In the genomic region with DNA sequence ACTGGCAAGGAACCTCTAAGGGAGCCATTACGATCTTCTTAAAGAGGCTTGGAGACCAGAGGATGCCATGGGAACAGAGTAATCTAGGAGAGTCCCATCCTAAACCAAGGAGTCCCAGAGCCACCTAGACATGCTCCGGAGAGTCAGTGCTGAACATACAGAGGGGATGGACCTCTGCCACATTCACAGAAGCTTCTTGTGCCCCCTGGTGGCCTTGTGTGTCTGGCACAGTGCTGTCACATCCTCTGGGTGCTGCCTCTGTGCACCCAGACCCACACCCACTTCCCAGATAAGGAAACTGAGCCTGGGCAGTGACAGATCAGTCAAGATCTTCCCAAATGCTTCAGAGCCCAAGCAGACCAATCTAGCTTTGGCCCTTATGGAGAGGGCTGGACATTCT, we compare ENCODE assay signal across 10 mouse cellular contexts. TPM values are rescaled to one million over a fixed set of nuclear protein-coding genes. Genes with fewer than 3 reads are reported as not detected.
DNase-seq lines count a peak whose midpoint lies in the region; ATAC-seq and TF ChIP-seq lines count a peak whose summit lies in the region.
"Had no signal": no experiment of that assay in that cellular context is flagged by ENCODE, and none has a peak within 500 bp of the region (broad histone marks: within the 10 kb centered on the region; RNA-seq: fewer than 3 reads in every experiment).

No protein-coding gene starts in this region.

- TF ChIP-seq RAD21 in CH12.LX (IDR thresholded peaks at IDR 0.05; ENCODE audit: low read depth, low read length): peak; percentile 72

- TF ChIP-seq CTCF in intestine, postnatal 0 days (IDR thresholded peaks at IDR 0.05; ENCODE audit: low read depth): peak; percentile 63
- TF ChIP-seq CTCF in CH12.LX (conservative IDR thresholded peaks at IDR 0.05 in 1 of 2, IDR thresholded peaks at IDR 0.05 in 1 of 2; ENCODE audit: low read depth in 2 of 2, low read length in 2 of 2): peak; percentile 66 to 90

- no peak overlapping the region for H3K27ac ChIP-seq in intestine, postnatal 0 days (ENCODE audit: low read depth, low read length)
- H3K27ac ChIP-seq in intestine, embryonic 16.5 days (ENCODE audit: low read length): no peak overlapping the region
- H3K27ac ChIP-seq in CH12.LX (ENCODE audit: insufficient read depth, low read depth): no peak overlapping the region

- H3K36me3 ChIP-seq in intestine, postnatal 0 days (ENCODE audit: control insufficient read depth, insufficient read depth): no peaks in the 10 kb centered on the region
- H3K36me3 ChIP-seq in intestine, embryonic 16.5 days (ENCODE audit: control insufficient read depth, insufficient read depth, low read length): no peaks in the 10 kb centered on the region
- H3K36me3 ChIP-seq in CH12.LX (replicated peaks in 1 of 2; ENCODE audit: control insufficient read depth in 1 of 2, insufficient read depth in 1 of 2, low read length in 1 of 2): no peaks in the 10 kb centered on the region

- no peak overlapping the region for H3K4me3 ChIP-seq in intestine, postnatal 0 days (ENCODE audit: low read depth, low read length)
- no peak overlapping the region for H3K4me3 ChIP-seq in intestine, embryonic 16.5 days (ENCODE audit: low read length)
- H3K4me3 ChIP-seq in CH12.LX (replicated peaks in 1 of 3; ENCODE audit: low read depth in 2 of 3, low read length in 2 of 3, poor library complexity in 1 of 3): no peak overlapping the region

- H3K79me2 ChIP-seq in CH12.LX (replicated peaks; ENCODE audit: control insufficient read depth, extremely low read depth, insufficient read depth, poor library complexity, severe bottlenecking): no peaks in the 10 kb centered on the region

- dilution Hi-C loops in CH12.LX (cut with MboI; ENCODE audit: extremely low pct_ligation_motif_present, extremely low pct_unique_long_range_greater_than_20kb, low sequenced_read_pairs): no loop called here

- no peak for TF ChIP-seq EP300 in CH12.LX (IDR thresholded peaks at IDR 0.05; ENCODE audit: low read length)

- in situ Hi-C loops in CH12.LX (cut with MboI; ENCODE audit: low pct_ligation_motif_present, low pct_unique_long_range_greater_than_20kb, low sequenced_read_pairs): loop anchor here (5.0 kb wide), 1 partner anchor 34 kb away; no protein-coding TSS in a partner anchor

- H3K4me1 ChIP-seq in intestine, postnatal 0 days (replicated peaks; ENCODE audit: control insufficient read depth, insufficient read depth, low read length): no peaks in the 10 kb centered on the region
- no peaks in the 10 kb centered on the region for H3K4me1 ChIP-seq in intestine, embryonic 16.5 days (ENCODE audit: control insufficient read depth, insufficient read depth, low read length)
- H3K4me1 ChIP-seq in CH12.LX (ENCODE audit: control insufficient read depth in 1 of 2, insufficient read depth in 2 of 2): peaks cover 15 to 46% of the 10 kb centered on the region in 2 experiments

- no peak overlapping the region for H3K9ac ChIP-seq in intestine, postnatal 0 days (ENCODE audit: low read depth, low read length)
- no peak overlapping the region for H3K9ac ChIP-seq in intestine, embryonic 16.5 days (ENCODE audit: low read depth, low read length)
- no peak overlapping the region for H3K9ac ChIP-seq in CH12.LX (ENCODE audit: insufficient read depth, low read depth)

- peak; percentile 84 for DNase-seq in CH12.LX (ENCODE audit: extremely low read depth)
- peak; percentile 16 for DNase-seq in c-Kit-positive CD71-negative TER-119-negative erythroid progenitor cells, embryonic 14.5 days (ENCODE audit: low read depth)
- DNase-seq in lung, postnatal 4 days: peak; percentile 20 to 22
- no peak for DNase-seq in layer of hippocampus, postnatal 14 days (ENCODE audit: low spot score in 2 of 2)
- DNase-seq in cerebellum, postnatal 25 days: no peak
- no peak for DNase-seq in Muller cell, postnatal 12 days (ENCODE audit: inconsistent ontology term)

- ATAC-seq in intestine, postnatal 0 days: no peak
- no peak for ATAC-seq in intestine, embryonic 16.5 days

- H3K9me3 ChIP-seq in intestine, postnatal 0 days (ENCODE audit: control insufficient read depth): no peaks in the 10 kb centered on the region
- no peaks in the 10 kb centered on the region for H3K9me3 ChIP-seq in intestine, embryonic 16.5 days (ENCODE audit: control insufficient read depth, low read length)
- no peaks in the 10 kb centered on the region for H3K9me3 ChIP-seq in CH12.LX (replicated peaks; ENCODE audit: low read length)

- no peak for TF ChIP-seq POLR2A in CH12.LX (IDR thresholded peaks at IDR 0.05; ENCODE audit: low read depth, low read length)

- WGBS in intestine, postnatal 0 days: 68% methylated on average over 2 of the region's 2 CpGs
- WGBS in intestine, embryonic 16.5 days: 78% methylated on average over 2 of the region's 2 CpGs

- no peak overlapping the region for H3K4me2 ChIP-seq in intestine, postnatal 0 days (replicated peaks; ENCODE audit: low read depth)
- no peak overlapping the region for H3K4me2 ChIP-seq in intestine, embryonic 16.5 days (ENCODE audit: low read depth, low read length)
- H3K4me2 ChIP-seq in CH12.LX (ENCODE audit: insufficient read depth, low read depth, poor library complexity, severe bottlenecking): no peak overlapping the region

- no peaks in the 10 kb centered on the region for H3K27me3 ChIP-seq in intestine, postnatal 0 days (replicated peaks; ENCODE audit: control insufficient read depth, insufficient read depth, low read length)
- H3K27me3 ChIP-seq in intestine, embryonic 16.5 days (replicated peaks; ENCODE audit: control insufficient read depth, insufficient read depth, low read length): no peaks in the 10 kb centered on the region
- peaks cover 42% of the 10 kb centered on the region for H3K27me3 ChIP-seq in CH12.LX (replicated peaks)

TF ChIP-seq in CH12.LX, 34 proteins besides CTCF, POLR2A, EP300 and RAD21:
- TF ChIP-seq SMC3 (IDR thresholded peaks at IDR 0.05; ENCODE audit: low read depth, low read length) (peak; percentile 97), MYC (IDR thresholded peaks at IDR 0.05; ENCODE audit: low read depth, low read length) (no peak), ZC3H11A (IDR thresholded peaks at IDR 0.05; ENCODE audit: low read depth, low read length) (peak; percentile 25; the same call in 1 of the 2 replicates)

RNA-seq across cellular contexts. Expression of gene Bsnd, which starts 1.6 kb away (rescaled TPM):
- not detected in 2 replicates for polyA plus RNA-seq in intestine, postnatal 0 days (2015; fragmentation: Nextera tagmentation; extraction: Ambion mirVana)
- polyA plus RNA-seq in intestine, embryonic 16.5 days (2015; fragmentation: Nextera tagmentation; extraction: Ambion mirVana): not detected in 2 replicates
- total RNA-seq in CH12.LX (2012; rRNA removed): 0.50 and 0.59 TPM in 2 replicates
- 1.8 TPM in 2 replicates for total RNA-seq in CH12.LX (2014; rRNA removed)
- 2.9 and 3.0 TPM in 2 replicates for polyA plus RNA-seq in CH12.LX (2012; ENCODE audit: insufficient read length, low read depth)
- under 1 TPM in 1 of 2 experiments, not detected in 1; 0.17 TPM for total RNA-seq in layer of hippocampus, postnatal 14 days (2021)
- total RNA-seq: heart, postnatal 25 days had no signal
- polyA plus RNA-seq: liver, embryonic 16.5 days had no signal

RNA-seq across cellular contexts. Expression of gene Pcsk9, which starts 29.5 kb away (rescaled TPM):
- 16.8 and 21.2 TPM in 2 replicates for polyA plus RNA-seq in intestine, postnatal 0 days (2015; fragmentation: Nextera tagmentation; extraction: Ambion mirVana)
- 189 TPM in 2 replicates for polyA plus RNA-seq in intestine, embryonic 16.5 days (2015; fragmentation: Nextera tagmentation; extraction: Ambion mirVana)
- total RNA-seq in CH12.LX (2012; rRNA removed) (not detected in 2 replicates), CH12.LX (2014; rRNA removed) (not detected in 2 replicates)
- polyA plus RNA-seq in CH12.LX (2012; ENCODE audit: insufficient read length, low read depth): not detected in 2 replicates
- under 1 TPM; 0.45 to 0.53 TPM for total RNA-seq in layer of hippocampus, postnatal 14 days (2021)
- total RNA-seq: heart, postnatal 25 days had no signal

Comparison
In these comparisons a context has a peak if more than half of its experiments do, and no peak if none do; other contexts are left out.
1. DNase-seq: peak in CH12.LX (single experiment), c-Kit-positive CD71-negative TER-119-negative erythroid progenitor cells, embryonic 14.5 days (single experiment) and lung, postnatal 4 days (2 of 2); none in layer of hippocampus, postnatal 14 days (0 of 2), cerebellum, postnatal 25 days (0 of 2) and Muller cell, postnatal 12 days (single experiment).
2. RNA of gene Pcsk9, which starts 29.5 kb away (polyA plus RNA-seq): 189 TPM in intestine, embryonic 16.5 days and 16.8 to 21.2 TPM in intestine, postnatal 0 days; not detected in CH12.LX; every median in the first group is over 10 times any median in the second.